Mouse (Mus musculus): ENCODE results near the gene Ikzf2.

Gene Ikzf2

DNA sequence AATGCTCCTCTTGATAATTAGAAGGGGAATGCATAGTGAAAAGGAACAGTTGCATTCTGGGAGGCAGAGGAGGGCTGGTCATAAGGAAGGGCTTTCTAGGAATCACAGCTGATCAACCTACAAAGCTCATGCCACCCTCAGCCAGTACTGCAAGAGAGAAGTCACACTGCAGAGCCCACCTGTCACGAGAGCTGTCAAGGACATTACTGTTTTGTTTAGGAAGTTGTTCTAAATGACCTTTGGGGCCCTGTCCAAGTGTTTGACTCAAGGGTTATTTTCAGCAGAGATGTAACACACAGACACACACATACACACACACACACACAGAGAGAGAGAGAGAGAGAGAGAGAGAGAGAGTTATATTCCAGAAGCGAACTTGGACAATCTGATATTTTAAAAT is 27.3 kb downstream of the Ikzf2 start:
- DNase-seq: no peak

DNA sequence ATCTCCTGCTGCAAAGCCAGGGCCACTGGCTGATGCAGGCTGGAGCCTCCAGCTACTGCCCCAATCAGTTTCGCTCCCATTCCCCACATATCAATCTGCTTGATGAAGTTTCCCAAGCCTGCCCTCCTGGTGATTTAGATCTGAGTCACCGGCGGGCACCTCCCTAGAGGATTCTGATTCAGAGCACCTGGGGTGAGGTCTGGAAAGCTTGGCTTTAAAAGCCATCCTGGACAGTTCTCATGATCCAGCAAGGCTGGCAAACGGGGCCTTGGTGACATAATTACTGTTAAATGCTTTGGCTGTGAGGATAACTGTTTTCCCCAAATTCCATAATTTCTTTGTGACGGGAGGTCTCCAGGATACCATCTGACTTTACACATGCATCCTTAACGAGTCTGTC is 29.0 kb downstream of the Ikzf2 start:
- no peak for DNase-seq

DNA sequence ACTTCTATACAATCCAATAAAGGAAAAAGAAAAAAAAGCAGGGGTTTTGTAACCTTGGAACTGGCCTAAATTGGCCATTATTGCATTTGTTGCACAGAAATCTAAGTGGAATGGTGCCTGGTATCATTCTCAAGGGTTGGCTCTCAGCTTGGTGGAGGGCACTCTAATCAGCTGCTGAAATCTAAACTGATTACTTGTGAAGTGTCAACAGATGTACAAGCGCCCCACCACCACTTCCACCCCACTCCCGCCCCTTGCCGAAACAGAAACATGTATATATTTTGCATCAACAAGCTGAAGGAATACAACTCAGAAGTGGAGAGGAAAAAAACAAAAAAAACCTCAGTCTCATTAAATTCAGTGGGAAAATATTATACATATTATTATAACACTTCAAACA is 29.6 kb downstream of the Ikzf2 start:
- DNase-seq: no peak

GRCm38 (mm10) chr1:69656929-69657328 is 30.1 kb downstream of the Ikzf2 start:
- DNase-seq: no peak

DNA sequence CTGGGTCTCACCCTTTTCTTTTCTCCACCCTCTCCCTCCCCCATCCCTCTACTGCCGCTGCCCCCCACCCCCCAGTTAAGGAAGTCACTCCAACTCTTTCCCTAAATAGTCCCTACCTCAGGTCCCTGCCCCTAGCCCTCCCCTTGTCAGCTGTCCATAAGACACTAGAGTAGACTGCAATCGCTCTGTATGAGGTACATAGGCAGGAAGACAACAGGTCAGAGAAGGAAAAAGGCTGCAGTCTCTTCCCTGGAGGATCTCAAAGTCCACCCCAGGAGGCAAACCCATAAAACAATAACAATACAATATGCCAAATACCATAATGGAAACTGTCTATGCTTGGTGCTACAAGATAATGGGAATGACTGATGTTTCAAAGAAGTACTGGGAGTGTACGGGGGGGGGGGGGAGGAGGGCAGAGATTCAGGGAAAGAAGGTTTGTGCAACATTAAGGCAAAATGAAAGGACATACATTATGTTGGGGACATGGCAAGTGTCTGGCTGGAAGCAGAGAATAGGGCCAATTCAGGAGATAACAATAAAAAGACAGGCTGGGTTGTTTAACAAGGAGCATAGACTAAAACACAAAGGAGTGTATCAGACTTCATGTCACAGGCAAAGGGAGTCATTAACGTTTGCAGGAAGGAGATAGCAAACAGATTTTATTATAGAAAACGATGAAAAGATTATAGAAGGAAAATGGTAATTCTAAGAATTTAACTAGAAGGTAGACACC is 30.8 kb downstream of the Ikzf2 start:
- DNase-seq: no peak

DNA sequence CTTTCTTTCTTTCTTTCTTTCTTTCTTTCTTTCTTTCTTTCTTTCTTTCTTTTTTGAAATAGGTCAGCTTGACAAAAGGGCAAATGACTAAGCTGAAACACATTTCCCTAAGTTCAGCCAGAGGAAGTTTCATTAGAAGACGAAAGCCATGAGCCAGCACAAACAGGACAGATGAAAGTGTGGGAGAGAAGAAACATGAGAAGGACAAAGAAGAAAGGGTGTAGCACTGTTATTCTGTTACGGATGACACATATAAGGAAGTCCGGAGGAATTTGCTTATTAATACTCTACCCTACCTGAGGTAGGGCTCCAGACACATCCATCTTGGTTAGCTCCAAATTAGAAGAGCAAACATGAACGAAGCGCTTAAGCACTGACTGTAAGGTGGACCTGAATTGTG is 31.7 kb downstream of the Ikzf2 start:
- DNase-seq: no peak

DNA sequence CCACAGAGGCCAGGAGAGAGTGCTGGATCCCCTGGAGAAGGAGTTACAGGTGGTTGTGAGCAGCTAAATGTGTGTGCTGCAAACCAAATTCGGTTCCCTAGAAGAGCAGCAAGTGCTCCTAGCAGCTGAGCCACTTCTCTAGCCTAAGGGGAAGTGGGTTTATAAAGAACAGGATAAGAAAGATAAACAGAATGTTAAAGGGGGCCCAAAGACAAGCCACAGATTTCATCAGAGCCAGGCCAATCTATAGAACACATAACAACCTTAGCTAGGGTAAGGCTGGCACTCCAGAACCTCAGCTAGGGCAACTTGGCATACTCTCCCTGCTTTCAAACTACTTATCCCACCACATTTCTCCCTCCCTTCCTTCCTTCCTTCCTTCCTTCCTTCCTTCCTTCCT is 32.1 kb downstream of the Ikzf2 start:
- DNase-seq: no peak

DNA sequence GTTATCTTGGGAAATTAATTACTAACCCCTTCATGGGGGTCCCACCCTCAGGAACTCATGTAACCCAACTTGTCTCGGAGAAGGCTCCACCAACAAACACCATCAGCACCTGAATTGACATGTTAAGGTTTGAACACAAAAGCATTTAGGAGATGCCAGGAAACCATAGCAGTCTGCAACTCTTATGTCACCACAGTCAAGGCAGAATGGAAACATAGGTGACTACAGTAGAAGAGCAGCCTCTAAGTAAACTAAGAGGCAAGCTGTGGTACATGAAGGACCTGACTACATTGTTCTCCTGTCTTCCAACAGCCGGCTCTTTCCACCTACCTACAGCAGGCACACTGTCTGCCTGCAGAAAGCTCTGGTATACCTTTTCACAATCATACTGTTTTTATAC is 33.6 kb downstream of the Ikzf2 start:
- no peak for DNase-seq

DNA sequence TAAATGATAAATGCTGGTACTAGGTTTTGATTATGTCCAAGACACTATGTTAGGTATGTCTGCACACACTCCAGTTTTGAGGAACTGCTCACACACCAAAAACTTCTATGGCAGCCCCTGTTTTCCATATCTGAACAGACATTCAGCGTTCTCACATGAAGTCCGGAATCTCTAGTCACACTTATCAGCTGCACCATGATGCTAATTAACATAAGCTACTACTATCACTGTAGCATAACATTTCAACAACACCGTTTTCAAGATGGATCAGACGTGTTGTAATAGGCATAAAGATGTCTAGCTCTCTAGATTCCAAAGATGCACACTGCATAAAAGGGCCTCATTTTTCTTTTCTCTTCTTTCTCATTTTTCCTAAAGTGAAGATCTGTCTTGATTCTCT is 43.9 kb downstream of the Ikzf2 start:
- DNase-seq: no peak

GRCm38 (mm10) chr1:69641986-69642385 is 45.1 kb downstream of the Ikzf2 start:
- DNase-seq: no peak

GRCm38 (mm10) chr1:69638321-69638720 is 48.7 kb downstream of the Ikzf2 start:
- DNase-seq: no peak

GRCm38 (mm10) chr1:69637907-69638306 is 49.1 kb downstream of the Ikzf2 start:
- no peak for DNase-seq

DNA sequence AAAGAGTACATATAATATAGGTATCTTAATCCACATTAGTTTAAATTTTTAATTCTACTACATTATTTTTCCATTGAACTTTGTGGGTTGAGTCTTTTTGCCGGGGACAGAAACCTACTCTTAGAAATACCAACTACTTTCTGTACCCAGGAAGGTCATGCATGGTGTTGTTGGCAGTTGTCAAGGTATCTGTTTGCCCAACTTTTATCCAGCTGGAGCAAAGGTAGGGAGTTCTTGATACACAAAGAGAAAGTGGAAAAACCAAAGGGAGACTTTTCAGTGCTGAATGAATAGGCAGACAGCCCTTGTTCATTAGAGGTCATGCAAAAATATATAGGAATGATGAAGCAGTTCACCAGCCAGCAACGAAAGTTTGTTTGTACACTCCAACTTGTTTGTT is 52.8 kb downstream of the Ikzf2 start:
- no peak for DNase-seq

- DNase-seq: no peak
Measured at GRCm38 (mm10) chr1:69630508-69630907, 56.5 kb downstream of the Ikzf2 start.

DNA sequence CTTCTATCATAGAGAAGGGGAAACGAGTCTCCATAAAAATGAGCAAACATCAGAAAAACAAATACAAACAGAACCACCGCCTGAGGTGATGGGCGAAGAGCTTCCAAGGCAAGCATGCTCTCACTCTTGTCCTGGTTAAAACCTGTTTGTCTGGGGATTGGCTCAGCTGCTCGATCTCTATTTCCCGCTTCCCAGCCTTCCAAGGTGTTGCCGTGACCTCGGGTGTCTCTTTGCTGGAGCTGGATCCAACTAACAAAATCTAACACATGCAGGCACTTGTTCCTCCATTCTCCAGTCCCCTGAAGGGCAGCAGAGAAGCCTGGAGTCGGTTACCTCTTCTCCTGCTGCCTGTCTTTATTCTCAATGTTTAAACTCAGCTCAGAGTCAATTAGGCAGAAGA is 57.5 kb downstream of the Ikzf2 start:
- no peak for DNase-seq

- no peak for DNase-seq
Measured at GRCm38 (mm10) chr1:69612076-69612475, 75.0 kb downstream of the Ikzf2 start.

- DNase-seq: no peak
Measured at GRCm38 (mm10) chr1:69611204-69611725, 75.8 kb downstream of the Ikzf2 start.

DNA sequence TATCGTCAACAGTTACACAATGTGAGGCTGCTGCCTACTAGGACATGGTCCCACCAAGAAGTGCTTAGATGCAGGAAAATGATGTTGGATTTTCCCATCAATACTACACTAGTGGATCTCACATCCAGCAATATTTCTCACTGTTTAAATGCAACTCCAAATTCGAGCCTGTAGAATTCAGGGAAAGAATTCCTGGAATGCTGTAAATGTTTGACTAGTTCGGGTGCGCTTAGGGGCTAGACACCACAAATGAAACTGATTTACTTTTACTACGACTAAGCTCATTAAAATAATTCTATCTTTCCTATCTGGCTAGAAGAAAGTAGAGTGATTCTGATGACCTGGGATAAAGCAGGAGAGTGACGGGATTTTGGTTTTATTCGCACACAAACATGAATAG is 76.3 kb downstream of the Ikzf2 start:
- DNase-seq: no peak

DNA sequence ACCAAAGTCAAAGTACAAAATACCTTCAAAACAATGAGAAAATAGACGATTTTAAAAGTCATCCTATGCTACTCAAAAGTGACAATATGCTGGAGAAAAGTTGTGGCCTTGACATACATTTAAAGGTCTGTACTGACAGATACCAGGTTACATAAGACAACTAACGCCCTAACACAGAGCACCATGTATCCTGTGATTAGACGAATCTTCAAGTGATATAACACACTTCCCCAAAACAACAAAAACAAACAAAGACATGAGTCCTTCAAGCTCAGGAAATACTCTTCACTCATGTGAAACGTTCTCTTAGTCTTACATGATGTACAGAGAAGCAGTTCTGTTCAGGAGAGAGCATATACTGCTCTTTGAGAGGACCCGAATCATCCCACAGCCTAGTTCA is 78.2 kb downstream of the Ikzf2 start:
- no peak for DNase-seq

- no peak for DNase-seq
Measured at GRCm38 (mm10) chr1:69606844-69607243, 80.2 kb downstream of the Ikzf2 start.

GRCm38 (mm10) chr1:69604213-69604612 is 82.8 kb downstream of the Ikzf2 start:
- DNase-seq: no peak

DNA sequence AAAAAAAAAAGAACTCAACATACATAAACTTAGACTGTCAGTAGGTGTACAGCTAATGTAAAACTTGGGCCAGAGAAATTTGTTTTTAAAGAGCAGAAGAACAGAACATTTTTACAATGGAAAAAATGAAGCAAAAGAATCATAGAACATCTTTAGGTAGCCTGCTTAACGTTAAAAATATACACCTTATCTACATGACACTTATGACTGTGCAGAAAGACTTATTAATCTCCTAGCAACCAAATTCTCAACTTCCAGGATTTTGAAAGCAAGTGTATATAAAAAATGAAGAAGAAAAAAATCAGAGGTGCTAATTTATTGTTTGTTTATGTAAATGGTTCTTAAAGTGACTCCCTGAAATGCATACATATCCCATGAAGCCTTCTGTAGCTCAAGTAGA is 86.1 kb downstream of the Ikzf2 start:
- no peak for DNase-seq

GRCm38 (mm10) chr1:69599074-69599772 is 87.8 kb downstream of the Ikzf2 start:
- no peak for DNase-seq

DNA sequence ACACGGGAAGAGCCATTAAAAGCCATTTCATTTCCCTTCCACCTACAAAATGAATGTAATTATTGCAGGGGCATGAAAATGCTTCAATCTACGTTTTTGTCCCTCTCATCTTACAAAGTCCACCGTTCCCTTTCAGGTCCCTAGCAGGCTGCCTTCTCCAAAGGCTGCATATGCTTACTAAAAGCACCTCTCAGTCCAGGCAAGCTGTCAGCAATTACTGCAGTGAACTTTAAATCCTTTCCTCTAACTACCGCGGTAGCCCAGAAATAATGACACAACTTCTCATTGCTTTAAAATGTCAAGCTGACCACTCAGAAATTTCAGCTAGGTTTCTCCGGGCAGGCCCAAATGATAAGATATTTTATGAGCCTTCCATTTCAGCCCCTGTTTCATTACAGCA is 95.2 kb downstream of the Ikzf2 start:
- DNase-seq: peak in 1 of 2 experiments; percentile 20

Measured in cerebellum, postnatal 36 days (tissue).